Mouse (Mus musculus): ENCODE results near the gene Saxo1. TPM values are rescaled to one million over a fixed set of nuclear protein-coding genes. Genes with fewer than 3 reads are reported as not detected.

The Saxo1 gene
- total RNA-seq, 2 experiments from 2014 or later: not detected

DNA sequence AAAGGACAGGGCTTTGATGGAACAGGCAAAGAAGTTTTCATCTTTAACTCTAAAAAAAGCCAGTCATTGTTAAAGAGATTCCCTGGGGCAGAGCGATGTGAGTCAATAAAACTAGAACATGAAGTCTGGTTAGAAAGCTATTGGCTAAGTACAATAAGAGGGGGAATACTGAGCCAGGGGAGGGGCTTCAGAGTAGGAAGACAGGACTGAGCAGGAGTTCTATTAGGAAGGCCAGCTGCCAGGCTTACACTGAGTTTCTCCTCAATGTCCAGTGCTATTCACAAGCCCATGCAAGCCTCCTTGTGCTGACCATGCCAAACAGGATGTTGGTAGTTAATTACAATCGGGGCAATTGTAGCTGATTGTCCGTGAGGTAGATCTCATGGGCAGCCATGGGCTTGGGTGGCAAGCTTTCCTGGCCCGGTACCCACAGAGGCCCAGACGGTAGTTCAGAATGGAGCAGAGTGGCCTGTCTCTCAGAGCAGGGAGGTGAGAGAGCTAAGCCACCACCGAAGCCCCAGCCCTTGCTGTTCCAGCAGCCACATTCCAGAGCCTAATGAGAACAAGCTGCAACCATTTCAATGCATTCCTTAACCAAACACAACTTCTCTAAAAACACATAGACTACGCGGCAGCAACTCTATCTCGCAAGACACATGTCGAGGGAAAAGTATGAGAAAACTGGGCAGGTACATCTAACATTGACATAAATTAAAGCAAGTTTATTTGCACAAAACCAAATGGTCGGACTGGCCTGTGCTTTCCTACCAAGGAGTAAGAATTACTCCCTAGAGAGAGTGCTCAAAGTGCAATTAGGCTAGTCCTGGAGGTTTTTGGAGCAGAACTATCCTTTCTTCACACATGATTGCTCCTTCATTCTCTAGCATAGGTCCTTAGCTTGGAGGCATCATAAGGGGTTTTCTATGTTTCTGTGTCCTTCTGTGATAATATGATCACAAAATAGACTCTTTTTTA, 30.7 kb downstream of the Saxo1 start:
- DNase-seq: no peak

DNA sequence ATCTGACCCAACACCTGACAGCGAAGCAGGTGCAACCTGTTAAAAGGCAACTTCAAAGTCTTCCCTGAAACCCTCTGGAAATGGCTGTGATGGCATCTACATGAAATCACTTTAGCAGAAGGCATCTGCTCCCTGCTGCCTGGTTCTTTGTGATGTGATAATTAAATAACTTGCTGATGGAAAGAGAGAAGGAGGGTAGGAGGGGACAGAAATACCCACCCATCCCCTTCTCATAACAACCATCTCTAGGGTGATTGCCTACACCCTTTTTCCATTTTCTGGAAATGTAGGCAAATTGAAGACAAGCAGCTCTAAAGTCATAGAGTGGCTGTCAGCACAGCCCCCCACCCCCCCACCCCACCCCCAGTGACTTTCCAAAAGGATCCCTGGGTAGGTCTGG, 33.6 kb downstream of the Saxo1 start:
- DNase-seq: no peak

DNA sequence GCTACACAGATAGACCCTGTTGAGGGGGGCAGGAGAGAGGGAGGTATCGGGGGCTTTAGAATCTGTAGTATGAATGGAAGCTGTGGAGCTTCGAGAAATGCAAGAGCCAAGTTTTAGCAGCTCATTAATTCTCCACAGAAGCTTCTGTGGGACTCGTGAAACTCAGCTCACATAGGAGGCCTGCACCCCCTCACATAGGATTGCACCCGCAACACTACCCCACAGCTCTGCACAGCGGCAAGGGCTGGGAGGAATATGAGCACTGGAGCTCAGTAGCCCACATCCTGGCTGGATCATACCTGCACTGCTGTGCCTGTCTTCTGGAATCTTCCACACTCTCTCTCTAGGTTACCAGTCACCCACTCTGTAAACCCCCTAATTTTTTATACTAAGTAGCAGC, 34.4 kb downstream of the Saxo1 start:
- no peak for DNase-seq

DNA sequence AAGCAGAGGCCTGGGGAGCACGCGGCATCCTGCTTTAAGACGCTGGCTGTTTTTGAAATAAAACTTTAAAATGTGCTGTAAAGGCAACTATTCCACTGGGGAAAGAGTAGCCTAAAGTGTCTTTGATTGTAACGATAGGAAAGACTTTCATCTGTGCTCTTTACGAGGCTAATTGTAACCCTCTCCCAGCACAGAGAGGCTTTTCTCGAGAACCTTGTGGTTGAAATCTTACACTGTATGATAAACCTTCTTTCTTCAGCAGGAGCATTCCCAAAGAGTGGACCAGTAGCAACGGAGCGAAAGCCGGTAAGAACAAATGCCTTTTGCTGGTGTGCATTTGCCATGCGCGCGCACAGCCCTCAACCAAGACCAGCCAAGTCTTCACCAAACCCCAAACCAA, 37.4 kb downstream of the Saxo1 start:
- no peak for DNase-seq

DNA sequence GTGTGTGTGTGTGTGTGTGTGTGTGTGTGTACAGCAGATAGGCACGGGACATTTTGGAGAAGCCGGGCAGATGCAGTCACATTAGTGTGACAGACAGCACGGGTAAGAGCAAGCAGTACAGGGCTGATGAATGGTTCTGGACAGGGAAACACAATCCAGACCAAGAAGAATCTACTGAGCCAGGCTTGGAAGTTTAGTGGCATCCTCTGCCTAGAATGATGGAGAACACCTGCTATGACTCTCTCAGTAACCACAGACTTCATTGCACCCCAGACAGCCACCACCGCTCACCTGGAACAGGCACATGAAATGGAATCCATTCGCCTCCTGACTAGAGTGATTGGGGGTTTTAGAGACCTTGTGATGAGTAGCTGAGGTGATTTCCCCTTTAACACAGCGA, 38.2 kb downstream of the Saxo1 start:
- DNase-seq: no peak

DNA sequence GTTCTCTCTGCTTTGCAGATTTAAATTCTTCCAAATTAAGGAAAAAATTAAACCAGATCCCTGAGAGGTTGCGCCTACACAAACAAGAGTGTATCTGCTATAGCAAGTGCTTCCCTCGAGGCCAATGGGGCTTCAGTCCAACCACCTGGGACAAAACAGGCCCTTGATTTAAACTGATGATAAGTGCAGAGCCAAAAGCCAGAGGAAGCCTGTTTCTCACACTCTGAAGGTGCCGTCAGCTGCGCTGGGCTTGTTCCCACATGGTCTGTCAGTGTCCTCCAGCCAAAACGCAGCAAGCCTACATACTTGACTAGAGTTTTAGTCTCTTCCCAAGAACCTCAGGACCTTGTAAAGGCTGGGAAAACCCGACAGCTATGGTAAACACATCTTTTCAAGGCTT, 53.5 kb downstream of the Saxo1 start:
- DNase-seq: no peak

DNA sequence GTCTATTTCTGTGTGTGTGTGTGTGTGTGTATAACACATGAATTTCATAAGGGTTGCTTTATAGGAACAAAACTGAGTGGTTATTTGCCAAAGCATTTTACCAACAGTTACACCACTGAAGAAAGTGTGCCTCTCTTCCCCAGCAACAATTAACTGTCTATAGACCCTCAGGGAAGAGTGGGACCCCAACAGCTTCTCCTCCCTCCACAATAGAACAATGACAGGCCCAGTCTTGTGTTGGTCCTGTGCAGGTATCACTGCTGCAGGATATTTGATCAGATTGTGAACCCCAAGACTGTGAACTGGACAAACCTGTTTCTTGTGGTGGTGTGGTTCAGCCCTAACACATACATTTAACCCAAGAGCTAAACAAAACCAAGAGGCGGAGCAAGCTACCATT, 58.6 kb downstream of the Saxo1 start:
- no peak for DNase-seq

DNA sequence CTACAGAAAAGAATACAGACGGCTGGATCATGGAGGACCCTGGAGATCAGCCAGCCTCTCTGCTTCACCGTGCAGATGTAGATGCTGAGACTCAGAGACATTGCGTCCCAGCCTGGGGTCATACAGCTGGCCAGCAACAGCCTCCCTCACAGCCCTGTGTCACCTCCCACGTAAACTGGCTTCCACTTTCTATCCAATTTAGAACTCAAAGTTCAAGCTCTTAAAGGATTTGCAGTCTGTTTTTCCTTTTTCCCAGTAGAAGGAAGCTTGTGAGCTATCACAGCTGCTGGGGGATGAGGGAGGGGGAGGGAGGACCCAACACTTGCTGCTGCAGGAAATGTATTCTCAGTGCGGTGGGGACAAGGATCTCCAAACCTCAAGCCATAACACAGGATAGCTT, 59.4 kb downstream of the Saxo1 start:
- DNase-seq: peak; percentile 41

DNA sequence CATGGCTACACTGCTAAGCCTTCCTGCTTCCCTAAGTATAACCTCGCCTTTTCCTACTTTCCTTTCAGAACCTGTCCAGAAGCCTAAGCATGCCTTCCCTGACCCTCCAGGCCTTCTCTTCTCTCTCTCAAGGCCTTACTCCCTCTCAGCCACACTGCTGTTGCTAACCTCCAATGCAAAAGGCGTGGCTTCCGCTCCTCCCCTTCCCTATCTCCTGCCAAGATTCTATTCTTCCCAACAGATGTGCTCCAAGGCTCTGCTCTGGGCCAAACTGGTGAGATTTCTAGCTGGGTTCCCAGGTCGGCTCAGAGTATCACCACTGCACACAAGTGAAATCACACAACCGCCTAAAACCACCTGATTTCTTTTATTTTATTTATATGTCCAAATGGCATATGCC, 69.0 kb downstream of the Saxo1 start:
- DNase-seq: no peak

DNA sequence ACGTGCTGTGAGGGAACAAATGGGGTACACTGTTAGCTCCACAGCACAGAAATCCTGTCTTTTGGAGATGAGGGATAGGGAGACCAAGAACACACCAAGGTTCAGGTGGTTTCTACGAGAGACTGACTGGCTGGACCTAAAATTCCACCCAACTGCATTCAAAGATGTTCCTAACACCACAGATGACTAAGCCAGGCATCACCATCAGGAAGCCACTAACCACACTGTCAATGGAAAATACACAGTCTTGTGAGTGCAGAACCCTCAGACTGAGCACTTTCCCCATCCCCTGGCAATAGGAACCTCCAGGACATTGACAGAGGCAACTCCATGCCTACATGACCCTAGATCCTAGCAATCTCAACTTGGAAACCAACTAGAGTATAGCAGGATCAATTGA, 71.2 kb downstream of the Saxo1 start:
- DNase-seq: no peak

DNA sequence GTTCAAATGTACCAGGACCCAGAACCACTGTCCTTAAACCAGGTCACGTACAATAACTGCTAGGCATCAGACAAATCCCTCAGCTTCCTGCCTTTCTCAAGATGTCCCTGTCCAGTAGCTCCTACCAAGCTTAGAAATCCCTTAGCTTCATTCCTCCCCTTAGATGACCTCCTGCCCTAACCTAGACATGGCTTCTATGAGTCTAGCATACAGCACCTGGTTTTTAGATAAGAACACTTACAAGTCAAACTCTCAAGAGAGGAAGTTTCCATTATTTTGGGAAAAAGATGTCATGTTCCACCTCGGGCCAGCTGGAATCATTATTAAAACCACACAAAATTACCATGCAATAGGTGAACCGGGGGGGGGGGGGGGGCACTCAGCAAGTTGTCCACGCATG, 71.6 kb downstream of the Saxo1 start:
- DNase-seq: no peak

DNA sequence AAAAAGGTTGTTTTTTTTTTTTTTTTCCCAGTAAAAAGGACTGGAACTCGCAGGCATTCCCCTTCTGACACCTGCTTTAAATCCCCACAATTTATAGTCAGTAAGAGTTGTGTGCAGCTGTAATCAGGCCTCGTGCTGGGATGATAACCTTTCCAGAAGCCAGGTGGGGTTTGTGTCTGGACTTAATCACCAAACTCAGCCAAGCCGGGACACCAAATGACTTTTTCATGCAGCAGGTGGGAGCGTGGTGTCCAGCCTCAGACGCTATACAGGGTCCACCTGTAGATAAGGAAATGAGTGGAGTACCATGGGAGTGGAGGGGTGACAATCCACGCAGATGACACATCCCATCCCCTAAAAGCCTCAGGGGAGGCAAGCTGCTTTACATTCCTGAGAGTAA, 73.1 kb downstream of the Saxo1 start:
- no peak for DNase-seq

DNA sequence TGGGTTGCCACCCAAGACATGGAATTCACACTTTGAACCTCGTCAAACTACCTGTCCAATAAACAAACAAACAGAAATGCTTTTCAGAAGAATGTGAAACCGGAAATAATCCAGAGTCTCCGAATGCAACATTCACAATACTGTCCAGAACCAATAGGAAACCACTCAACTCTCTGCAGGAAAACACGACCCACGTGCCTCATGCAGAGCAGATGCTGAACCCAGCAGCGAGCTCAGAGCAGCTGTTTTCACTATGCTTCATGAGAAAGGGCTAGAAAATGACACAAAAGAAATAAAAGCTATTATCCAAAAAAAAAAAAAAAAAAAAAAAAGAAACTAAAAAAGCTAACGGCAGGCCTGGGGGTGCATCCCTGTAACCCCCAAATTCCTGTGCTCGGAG, 74.4 kb downstream of the Saxo1 start:
- no peak for DNase-seq

DNA sequence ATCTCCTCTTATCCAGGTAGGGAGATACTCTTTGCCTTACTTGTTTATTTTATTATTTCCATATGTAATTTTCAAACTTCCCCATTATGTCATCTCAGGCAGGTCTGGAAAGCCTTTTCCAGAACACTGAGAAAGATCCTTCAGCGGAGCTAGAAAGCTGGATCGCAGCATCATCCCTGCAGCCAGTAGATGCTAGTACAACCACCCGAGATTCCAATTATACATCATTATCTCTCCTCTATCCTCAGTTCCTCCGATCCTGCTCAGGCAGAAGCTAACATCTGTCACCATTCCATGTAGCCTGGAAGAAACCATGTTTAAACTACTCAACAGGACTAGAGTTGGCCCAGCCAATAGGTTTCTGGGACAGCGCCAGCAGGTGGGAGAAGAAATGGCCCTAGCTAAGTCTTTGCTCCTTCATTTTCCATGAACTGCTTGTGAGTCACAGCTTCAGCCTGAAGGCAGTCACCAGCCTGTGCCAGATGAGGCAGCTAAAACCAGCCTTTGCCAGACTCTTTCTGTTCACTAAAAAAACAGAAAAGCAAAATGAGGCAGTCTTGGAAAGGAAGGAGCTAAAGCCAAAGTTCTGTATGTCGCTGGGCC, 75.0 kb downstream of the Saxo1 start:
- DNase-seq: no peak

DNA sequence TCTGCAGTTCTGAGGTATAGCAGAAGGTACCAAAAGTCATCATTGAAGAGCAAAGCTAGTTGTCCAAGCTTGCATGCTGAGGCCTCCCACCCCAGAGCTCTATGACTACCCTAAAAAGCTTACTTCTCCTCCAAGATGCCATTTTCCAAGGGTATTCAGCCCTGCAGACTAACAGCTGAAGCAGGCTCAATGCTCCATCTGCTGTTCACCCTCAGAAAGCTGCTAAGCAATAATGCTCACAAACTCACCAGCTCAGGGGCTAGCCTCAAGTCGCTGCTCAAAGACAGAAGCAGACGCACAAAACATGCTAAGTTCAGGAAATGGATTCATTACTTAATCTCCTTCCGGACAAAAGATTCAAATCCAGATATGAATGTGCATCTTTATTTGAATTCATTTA, 77.2 kb downstream of the Saxo1 start:
- DNase-seq: no peak

DNA sequence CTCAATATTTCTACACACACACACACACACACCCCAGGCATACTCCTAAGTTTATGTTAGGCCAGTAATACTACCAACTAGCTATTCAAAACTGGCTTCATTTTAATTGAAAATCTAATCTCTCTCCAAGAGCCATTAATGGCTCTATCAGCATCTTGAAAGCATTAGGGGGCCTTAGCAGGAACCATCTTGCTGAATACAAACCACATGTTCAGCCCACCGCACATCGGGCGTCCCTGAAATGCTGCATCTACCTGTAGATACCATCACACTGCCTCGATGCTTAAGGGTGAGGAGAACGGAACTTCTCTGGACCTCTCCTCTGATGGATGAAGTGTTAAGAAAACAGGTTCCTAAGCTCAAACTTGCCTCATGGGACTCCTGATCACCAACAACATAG, 93.3 kb downstream of the Saxo1 start:
- DNase-seq: no peak

DNA sequence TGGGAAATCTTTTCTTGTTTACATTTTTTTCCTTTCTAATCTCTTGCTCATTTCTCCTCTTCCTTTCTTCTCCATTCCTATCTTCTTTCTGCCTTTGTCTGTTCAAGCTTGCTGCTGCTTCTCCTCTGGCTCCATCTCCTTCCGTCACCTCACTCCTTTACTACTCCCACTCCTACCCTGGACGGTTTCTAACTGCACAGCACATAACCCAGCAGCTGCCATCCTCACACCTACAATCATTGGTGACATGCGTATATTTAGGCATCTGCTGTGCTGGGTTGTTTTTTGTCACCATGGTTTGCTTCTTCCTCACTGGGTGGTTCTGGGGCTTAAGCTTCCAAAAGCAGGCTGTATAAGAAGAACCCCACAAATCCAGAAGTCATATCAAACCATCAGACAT, 107.7 kb downstream of the Saxo1 start:
- no peak for DNase-seq

DNA sequence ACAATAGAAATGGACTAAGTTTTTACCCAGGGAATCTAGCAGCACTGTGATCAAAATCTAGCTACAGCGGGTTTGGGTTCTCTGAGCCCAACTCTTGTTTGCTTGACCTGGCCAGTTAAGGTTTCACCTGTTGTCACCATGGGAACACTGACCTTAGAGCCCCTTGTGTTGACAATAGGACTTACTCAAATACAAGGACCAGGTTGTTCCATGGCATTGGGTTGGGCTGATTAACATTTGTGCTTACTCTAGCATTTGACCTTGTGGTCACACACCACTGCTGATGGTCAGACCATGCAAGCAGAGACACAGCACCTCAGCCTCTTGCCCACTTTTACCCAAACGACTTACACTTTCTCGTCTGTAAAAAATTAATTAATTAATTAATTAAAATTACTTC, 121.8 kb downstream of the Saxo1 start:
- no peak for DNase-seq

DNA sequence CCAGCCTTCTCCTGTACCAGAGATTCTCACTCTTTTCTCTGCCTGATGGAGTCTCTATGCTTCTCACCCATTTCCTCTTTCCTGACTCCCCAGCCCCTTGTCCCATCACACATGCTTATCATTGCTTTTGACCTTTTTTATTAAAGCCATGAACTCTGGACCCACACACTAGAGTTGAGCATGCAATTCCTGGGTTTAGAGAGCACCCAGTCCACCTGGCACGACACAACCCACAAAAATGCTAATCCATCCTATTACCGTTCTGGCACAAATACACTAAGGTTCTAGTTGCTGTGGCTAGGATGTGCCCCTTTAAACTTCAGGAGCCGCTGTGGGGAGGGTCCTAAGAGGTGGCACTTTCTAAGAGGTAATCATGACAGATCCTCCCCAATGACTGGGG, 122.5 kb downstream of the Saxo1 start:
- no peak for DNase-seq

DNA sequence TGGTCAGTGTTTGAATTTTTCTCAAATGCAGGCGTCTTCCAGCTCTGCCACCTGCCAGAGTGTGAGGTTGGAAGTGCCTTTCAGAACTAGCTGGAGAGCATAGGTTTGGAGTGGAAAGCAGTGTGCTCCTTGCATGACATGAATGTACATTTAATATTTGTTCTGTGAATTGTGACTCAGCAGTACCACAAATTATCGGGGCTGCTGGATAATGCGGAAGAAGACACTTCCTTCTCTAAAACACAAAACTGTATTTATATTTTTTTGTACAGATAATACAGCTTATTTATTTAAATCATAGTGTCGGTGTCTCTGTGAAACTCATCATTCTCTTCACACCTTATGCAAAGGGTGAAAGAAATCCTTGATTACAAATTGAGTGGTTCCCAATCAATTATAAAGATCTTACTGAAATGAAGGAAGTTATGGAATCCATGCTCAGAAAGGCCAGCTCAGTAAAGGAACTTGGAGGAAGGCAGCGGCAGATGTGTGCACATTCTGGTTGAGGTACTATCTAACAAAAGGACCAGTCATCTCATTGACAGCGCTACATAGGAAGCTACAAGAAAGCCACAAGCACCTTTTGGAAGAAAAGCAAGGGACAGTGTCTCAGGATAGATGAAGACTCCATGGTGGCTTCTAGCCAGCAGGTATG, 129.9 kb downstream of the Saxo1 start:
- DNase-seq: no peak

DNA sequence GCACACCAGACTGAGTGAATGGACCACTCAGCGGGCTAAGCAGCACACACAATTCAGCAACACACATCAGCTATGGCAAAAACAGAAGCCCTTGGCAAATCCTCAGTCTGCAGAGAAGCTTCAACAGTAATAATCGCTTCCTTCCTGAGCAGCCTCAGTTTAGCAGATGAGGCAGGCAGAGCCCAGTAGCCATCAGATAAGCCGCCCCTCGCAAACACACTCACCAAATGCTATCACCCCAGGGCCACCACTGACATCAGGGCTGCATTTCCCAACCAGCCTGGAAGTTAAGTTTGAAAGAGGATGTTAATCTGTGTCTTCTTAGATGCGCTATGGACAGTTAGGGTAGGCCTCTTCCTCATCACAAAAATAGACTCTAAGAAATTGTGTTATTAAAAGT, 130.8 kb downstream of the Saxo1 start:
- DNase-seq: no peak

DNA sequence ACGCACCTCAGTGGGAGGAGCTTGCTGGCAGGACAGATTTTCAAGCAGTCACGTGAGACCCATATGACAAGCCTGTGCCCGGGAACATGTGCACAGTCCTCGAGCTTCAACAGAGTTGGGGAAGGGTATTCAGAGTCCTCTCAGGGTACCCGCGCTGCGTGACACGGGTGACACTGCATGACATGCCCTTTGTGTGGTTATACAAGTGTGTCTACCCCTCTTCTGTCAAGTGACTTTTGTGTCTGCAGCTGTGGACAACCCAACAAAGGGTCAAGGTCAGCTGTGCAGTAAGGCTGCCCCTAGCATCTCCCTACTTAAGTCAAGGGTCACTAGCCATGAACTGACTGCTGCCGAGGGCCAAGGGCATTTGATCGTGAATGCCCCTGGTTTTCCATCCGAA, 131.6 kb downstream of the Saxo1 start:
- no peak for DNase-seq

DNA sequence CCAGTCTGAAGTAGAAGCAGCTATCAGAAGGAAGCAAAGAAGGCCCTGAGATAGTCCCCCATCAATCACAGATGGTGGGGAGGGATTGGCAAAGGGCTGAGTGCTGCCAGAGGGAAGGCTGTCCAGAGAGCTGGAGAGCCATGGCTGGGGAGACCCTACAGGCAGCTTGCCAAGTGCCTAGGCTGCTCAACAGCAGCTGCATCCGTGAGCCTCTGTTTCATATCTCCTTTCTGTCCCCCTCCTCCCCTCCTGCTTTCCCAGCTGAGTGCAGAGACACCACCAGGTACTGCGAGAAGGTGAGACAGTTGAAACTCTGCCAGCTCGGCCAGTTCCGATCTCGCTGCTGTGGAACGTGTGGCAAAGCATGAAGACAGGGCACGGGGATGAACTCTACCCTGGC, 132.5 kb downstream of the Saxo1 start:
- no peak for DNase-seq

DNA sequence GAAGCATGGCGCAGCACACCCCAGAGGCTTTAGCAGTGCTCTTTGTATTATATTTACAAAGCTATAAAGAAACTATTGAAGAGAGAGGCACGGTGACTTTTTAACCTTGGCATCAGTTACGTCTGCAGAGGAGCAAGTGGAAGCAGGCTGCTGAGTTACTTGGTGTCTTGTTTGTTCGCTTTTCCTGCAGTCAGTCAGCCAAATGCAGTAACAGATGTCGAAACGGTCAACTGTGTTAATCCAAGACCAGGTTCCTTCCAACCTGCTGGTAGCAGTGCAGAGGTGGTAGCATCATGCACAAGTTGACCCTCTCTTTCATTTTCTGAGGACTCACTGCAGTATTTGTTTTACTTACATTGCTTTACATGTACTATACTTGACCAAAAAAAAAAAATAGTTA, 135.5 kb downstream of the Saxo1 start:
- DNase-seq: no peak
